Mouse (Mus musculus): ENCODE data around the gene Tcf7l2. TPM values are rescaled to one million over a fixed set of nuclear protein-coding genes. Genes with fewer than 3 reads are reported as not detected.

The Tcf7l2 gene
- polyA plus RNA-seq, 1 experiment from 2014 or later: 189 TPM

DNA sequence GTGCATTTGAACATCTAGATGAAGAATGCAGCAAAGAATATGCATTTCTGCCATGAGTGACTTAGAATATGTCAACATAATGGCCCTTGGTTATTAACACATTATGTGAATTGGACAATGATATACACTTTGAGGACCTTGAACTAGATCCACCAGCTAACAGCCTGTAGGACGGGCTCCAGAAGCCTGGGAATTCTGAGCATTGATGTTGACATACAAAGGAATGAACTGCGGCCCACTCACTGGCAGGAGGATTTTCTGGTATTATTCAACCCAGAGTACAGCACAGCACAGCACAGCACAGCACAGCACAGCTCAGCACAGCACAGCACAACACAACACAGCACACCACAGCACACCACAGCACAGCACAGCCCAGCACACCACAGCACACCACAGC, 104.1 kb downstream of the Tcf7l2 start:
- WGBS: 86% methylated on average over 2 of the region's 2 CpGs
- Histone ChIP-seq H3K27me3 (no peaks in the 10 kb centered on the region), H3K27ac (no peak overlapping the region), H3K4me2 (no peak overlapping the region), H3K9me3 (no peaks in the 10 kb centered on the region), H3K4me1 (replicated peaks) (peaks cover 73% of the 10 kb centered on the region), H3K4me3 (replicated peaks) (no peak overlapping the region), H3K36me3 (peaks cover 11% of the 10 kb centered on the region; the same call in 1 of the 2 replicates), H3K9ac (replicated peaks) (no peak overlapping the region)
- no peak for ATAC-seq (ENCODE audit: insufficient number of reproducible peaks, insufficient read depth, low FRiP score, low TSS enrichment, low read depth)

DNA sequence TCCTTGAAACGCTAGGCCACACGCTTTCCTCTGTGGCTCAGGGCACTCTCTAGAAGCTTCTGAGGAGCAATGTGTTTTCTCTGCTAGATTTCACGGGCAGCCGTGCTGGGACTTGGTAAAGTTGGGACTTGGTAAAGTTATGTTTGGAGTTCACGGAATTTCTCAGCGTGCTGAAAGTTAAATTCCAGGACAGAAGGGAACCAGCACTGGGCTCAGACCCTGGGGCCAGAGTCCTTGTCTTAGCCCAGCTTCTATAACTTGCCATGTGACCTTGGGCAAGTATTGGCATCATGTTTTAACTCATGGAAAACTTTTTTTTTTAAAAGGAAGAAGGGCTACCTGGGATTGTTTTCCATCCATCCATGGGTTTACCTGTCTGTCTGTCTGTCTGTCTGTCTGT, 104.6 kb downstream of the Tcf7l2 start:
- WGBS: 82% methylated on average over 6 of the region's 6 CpGs
- H3K4me3 ChIP-seq (replicated peaks): no peak overlapping the region
- no peak for ATAC-seq (ENCODE audit: insufficient number of reproducible peaks, insufficient read depth, low FRiP score, low TSS enrichment, low read depth)
- H3K27ac ChIP-seq: no peak overlapping the region
- peaks cover 11% of the 10 kb centered on the region; the same call in 1 of the 2 replicates for H3K36me3 ChIP-seq
- no peaks in the 10 kb centered on the region for H3K9me3 ChIP-seq
- peaks cover 67% of the 10 kb centered on the region for H3K4me1 ChIP-seq (replicated peaks)
- no peak overlapping the region for H3K4me2 ChIP-seq
- H3K27me3 ChIP-seq: no peaks in the 10 kb centered on the region
- no peak overlapping the region for H3K9ac ChIP-seq (replicated peaks)

- no peak for ATAC-seq (ENCODE audit: insufficient number of reproducible peaks, insufficient read depth, low FRiP score, low TSS enrichment, low read depth)
- H3K27me3 ChIP-seq: no peaks in the 10 kb centered on the region
- no peak overlapping the region for H3K27ac ChIP-seq
- H3K4me2 ChIP-seq: no peak overlapping the region
- WGBS: 72% methylated on average over 4 of the region's 4 CpGs
- no peaks in the 10 kb centered on the region for H3K9me3 ChIP-seq
- no peak overlapping the region for H3K9ac ChIP-seq (replicated peaks)
- H3K4me1 ChIP-seq (replicated peaks): peaks cover 66% of the 10 kb centered on the region
- H3K4me3 ChIP-seq (replicated peaks): no peak overlapping the region
- peaks cover 11% of the 10 kb centered on the region; the same call in 1 of the 2 replicates for H3K36me3 ChIP-seq
Observed at GRCm38 (mm10) chr19:55847043-55847442, 105.4 kb downstream of the Tcf7l2 start.

DNA sequence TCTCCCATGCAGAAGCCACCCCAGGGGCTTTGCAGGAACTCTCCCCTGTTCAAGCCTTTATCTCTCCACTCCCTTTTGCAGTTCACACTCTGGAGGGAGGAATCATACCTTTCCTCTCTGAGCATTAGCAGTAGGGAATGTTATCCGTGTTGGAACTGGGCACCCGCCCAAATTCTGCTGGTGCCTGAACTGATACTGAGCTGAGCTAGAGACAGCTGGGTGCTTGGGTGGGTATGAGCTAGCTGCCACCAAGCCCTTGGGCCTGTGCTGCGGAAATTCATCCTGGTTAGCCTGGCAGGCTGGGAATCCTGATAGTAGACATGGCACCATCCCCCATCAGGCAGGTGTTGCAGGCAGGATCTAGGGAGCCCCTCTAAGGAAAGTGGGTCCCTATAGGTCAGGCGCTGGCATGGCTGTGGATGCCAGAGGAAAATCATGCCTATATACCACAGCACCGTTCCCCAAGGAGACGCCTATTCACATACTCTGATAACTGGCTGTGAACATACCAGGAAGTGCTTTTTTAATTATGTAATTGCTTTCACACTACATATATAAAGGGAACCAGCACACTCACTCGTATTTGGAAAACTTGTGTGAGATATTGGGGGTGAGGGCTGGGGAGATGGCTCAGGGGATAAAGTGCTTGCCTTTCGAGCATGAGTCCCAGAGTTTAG, 108.9 kb downstream of the Tcf7l2 start:
- no peak overlapping the region for H3K4me2 ChIP-seq
- H3K27me3 ChIP-seq: no peaks in the 10 kb centered on the region
- no peak for ATAC-seq (ENCODE audit: insufficient number of reproducible peaks, insufficient read depth, low FRiP score, low TSS enrichment, low read depth)
- H3K27ac ChIP-seq: no peak overlapping the region
- peaks cover 54% of the 10 kb centered on the region for H3K4me1 ChIP-seq (replicated peaks)
- H3K36me3 ChIP-seq: peaks cover 11% of the 10 kb centered on the region; the same call in 1 of the 2 replicates
- WGBS: 80% methylated on average over 8 of the region's 8 CpGs
- H3K4me3 ChIP-seq (replicated peaks): no peak overlapping the region
- H3K9ac ChIP-seq (replicated peaks): no peak overlapping the region
- no peaks in the 10 kb centered on the region for H3K9me3 ChIP-seq

GRCm38 (mm10) chr19:55851498-55852324, 110.1 kb downstream of the Tcf7l2 start:
- Histone ChIP-seq H3K4me2 (no peak overlapping the region), H3K36me3 (peaks cover 5% of the 10 kb centered on the region; the same call in 1 of the 2 replicates), H3K9me3 (no peaks in the 10 kb centered on the region), H3K9ac (replicated peaks) (no peak overlapping the region), H3K4me1 (replicated peaks) (peaks cover 46% of the 10 kb centered on the region), H3K27ac (no peak overlapping the region), H3K27me3 (no peaks in the 10 kb centered on the region), H3K4me3 (replicated peaks) (no peak overlapping the region)
- ATAC-seq (ENCODE audit: insufficient number of reproducible peaks, insufficient read depth, low FRiP score, low TSS enrichment, low read depth): no peak
- 78% methylated on average over 19 of the region's 19 CpGs for WGBS

- H3K9ac ChIP-seq (replicated peaks): no peak overlapping the region
- no peak overlapping the region for H3K27ac ChIP-seq
- no peak overlapping the region for H3K4me3 ChIP-seq (replicated peaks)
- peaks cover 42% of the 10 kb centered on the region for H3K4me1 ChIP-seq (replicated peaks)
- ATAC-seq (ENCODE audit: insufficient number of reproducible peaks, insufficient read depth, low FRiP score, low TSS enrichment, low read depth): no peak
- WGBS: 76% methylated on average over 10 of the region's 10 CpGs
- peaks cover 8% of the 10 kb centered on the region; the same call in 1 of the 2 replicates for H3K36me3 ChIP-seq
- no peak overlapping the region for H3K4me2 ChIP-seq
- H3K9me3 ChIP-seq: no peaks in the 10 kb centered on the region
- H3K27me3 ChIP-seq: no peaks in the 10 kb centered on the region
Observed at GRCm38 (mm10) chr19:55854389-55854788, 112.8 kb downstream of the Tcf7l2 start.

DNA sequence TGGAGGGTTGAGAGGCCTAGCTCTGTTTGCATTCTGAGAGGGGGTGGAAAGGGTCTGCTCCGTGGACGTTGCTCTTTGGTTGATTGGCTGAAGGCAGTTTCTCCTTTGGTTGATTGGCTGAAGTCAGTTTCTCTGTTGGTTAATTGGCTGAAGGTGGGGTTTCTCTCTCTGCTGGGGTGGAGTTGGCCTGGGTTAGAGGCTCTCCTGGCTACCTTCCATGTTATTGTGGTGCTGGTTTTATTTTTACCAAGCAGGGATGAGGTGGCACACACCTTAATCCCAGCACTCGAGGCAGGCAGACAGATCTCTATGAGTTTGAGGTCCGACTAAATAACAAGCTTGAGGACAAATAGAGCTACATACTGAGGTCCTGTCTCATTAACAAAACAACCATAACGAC, 114.0 kb downstream of the Tcf7l2 start:
- H3K4me3 ChIP-seq (replicated peaks): no peak overlapping the region
- peaks cover 30% of the 10 kb centered on the region for H3K4me1 ChIP-seq (replicated peaks)
- no peak overlapping the region for H3K9ac ChIP-seq (replicated peaks)
- H3K36me3 ChIP-seq: peaks cover 11% of the 10 kb centered on the region; the same call in 1 of the 2 replicates
- 85% methylated on average over 5 of the region's 5 CpGs for WGBS
- no peak overlapping the region for H3K27ac ChIP-seq
- H3K4me2 ChIP-seq: no peak overlapping the region
- ATAC-seq (ENCODE audit: insufficient number of reproducible peaks, insufficient read depth, low FRiP score, low TSS enrichment, low read depth): no peak
- H3K9me3 ChIP-seq: no peaks in the 10 kb centered on the region
- no peaks in the 10 kb centered on the region for H3K27me3 ChIP-seq

- Histone ChIP-seq H3K9me3 (no peaks in the 10 kb centered on the region), H3K27ac (no peak overlapping the region), H3K36me3 (peaks cover 11% of the 10 kb centered on the region; the same call in 1 of the 2 replicates), H3K9ac (replicated peaks) (no peak overlapping the region), H3K27me3 (no peaks in the 10 kb centered on the region), H3K4me2 (no peak overlapping the region), H3K4me3 (replicated peaks) (no peak overlapping the region), H3K4me1 (replicated peaks) (peaks cover 29% of the 10 kb centered on the region)
- WGBS: 91% methylated on average over 4 of the region's 4 CpGs
- ATAC-seq (ENCODE audit: insufficient number of reproducible peaks, insufficient read depth, low FRiP score, low TSS enrichment, low read depth): no peak
Observed at GRCm38 (mm10) chr19:55857328-55857727, 115.7 kb downstream of the Tcf7l2 start.

DNA sequence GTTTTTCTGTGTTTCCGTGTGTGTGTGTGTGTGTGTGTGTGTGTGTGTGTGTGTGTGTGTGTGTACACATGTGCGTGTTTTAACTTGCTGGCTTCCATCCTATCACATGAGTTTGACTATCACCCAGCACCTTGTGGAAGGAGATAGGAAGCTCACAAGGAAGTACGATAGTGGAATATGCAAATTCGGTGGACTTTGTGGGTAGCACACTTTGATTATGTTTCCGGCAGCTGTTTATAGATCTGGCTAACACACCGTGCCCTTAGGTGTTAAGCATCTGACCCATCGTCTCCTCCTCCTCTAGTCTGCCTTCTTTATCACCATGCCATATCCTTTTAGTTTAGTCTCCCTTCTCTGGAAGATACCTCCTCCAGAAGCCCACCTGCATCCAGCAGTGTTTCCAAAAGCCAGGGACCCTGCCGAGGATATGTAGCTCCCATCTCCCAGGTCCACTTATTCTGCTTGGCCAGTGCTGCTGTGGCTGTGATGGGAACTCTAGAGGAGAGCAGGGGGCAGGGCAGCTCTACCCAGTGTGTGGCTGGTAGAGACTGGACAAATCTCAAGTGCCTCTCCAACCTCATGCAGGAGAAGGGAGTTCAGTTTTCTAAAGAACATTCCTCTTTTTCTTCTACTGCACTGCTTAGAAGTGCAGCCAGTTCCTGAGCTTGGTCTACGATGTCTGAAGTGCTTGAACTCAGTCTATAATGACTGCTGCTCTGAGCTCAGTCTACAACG, 118.6 kb downstream of the Tcf7l2 start:
- 82% methylated on average over 10 of the region's 10 CpGs for WGBS

DNA sequence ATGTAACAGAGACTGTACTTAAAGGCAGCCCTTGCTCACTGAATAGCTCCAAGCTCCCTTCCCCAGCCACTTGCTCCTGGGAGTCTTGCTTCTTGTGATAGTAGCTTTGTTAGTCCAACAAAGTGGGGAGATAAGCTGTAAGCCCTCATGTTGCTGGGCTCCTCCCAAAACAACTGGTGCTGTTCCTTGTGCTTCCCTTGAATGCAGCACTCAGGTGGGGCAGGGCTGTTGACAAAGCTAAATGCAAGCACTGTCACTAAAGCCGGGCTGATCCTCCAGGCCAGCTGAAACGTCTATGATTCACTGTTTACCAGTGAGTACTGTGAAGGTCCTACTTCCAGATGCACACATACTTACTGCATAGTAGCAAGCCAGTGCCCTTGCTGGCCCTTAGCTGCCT, 120.1 kb downstream of the Tcf7l2 start:
- no peaks in the 10 kb centered on the region for H3K27me3 ChIP-seq
- 0 out of 2 replicates have a peak overlapping the region, but pooled peaks have one; percentile 31 for H3K27ac ChIP-seq
- peaks cover 46% of the 10 kb centered on the region for H3K36me3 ChIP-seq
- peaks cover 34% of the 10 kb centered on the region for H3K4me1 ChIP-seq (replicated peaks)
- WGBS: 66% methylated on average over 2 of the region's 2 CpGs
- ATAC-seq (ENCODE audit: insufficient number of reproducible peaks, insufficient read depth, low FRiP score, low TSS enrichment, low read depth): no peak
- no peak overlapping the region for H3K4me2 ChIP-seq
- no peak overlapping the region for H3K9ac ChIP-seq (replicated peaks)
- H3K4me3 ChIP-seq (replicated peaks): no peak overlapping the region
- no peaks in the 10 kb centered on the region for H3K9me3 ChIP-seq

More for the DNA sequence above, 118.6 kb downstream of the Tcf7l2 start:
- no peak for ATAC-seq (ENCODE audit: insufficient number of reproducible peaks, insufficient read depth, low FRiP score, low TSS enrichment, low read depth)
- H3K27ac ChIP-seq: no peak overlapping the region
- no peak overlapping the region for H3K9ac ChIP-seq (replicated peaks)
- peaks cover 30% of the 10 kb centered on the region for H3K4me1 ChIP-seq (replicated peaks)
- no peak overlapping the region for H3K4me3 ChIP-seq (replicated peaks)
- H3K9me3 ChIP-seq: no peaks in the 10 kb centered on the region
- peaks cover 35% of the 10 kb centered on the region for H3K36me3 ChIP-seq
- no peaks in the 10 kb centered on the region for H3K27me3 ChIP-seq
- H3K4me2 ChIP-seq: no peak overlapping the region

DNA sequence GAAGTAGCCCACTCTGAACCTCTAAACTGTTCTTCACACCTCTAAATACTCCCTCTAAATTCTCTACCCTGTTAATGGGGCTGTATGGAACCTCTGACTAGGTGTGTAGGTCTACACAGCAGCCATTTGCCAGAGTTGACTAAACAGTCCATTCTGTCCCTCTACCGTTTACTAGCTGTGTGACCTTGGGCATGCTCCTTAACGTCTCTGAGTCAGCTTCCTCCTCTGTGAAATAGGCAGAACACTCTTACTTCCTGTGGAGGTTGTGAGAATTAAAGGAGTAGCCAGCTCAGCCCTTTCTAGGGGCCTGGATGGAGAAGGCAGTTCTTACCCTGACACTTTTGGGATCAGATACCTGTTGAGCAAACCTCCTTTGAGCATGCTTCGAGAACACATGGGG, 120.9 kb downstream of the Tcf7l2 start:
- H3K4me2 ChIP-seq: no peak overlapping the region
- H3K4me1 ChIP-seq (replicated peaks): peaks cover 40% of the 10 kb centered on the region
- H3K9ac ChIP-seq (replicated peaks): no peak overlapping the region
- no peak overlapping the region for H3K4me3 ChIP-seq (replicated peaks)
- peaks cover 52% of the 10 kb centered on the region for H3K36me3 ChIP-seq
- H3K27ac ChIP-seq: peak overlapping the region; percentile 66; the same call in 1 of the 2 replicates
- H3K9me3 ChIP-seq: no peaks in the 10 kb centered on the region
- ATAC-seq (ENCODE audit: insufficient number of reproducible peaks, insufficient read depth, low FRiP score, low TSS enrichment, low read depth): no peak
- WGBS: 78% methylated on average over 3 of the region's 3 CpGs
- H3K27me3 ChIP-seq: no peaks in the 10 kb centered on the region

All from limb, embryonic 12.5 days (tissue).